Mouse (Mus musculus) layer of hippocampus, postnatal 25 days (tissue): ENCODE measurements around the gene D16Ertd472e. TPM values are rescaled to one million over a fixed set of nuclear protein-coding genes. Genes with fewer than 3 reads are reported as not detected.
"Not testable (repeated sequence)": the region's sequence is repeated elsewhere in the genome, so short reads cannot be mapped to it uniquely, and the experiment has no call there.

Experiments used
- DNase-seq, 2 experiments: peaks; one replicate each; pipeline ENCODE4 v3.0.0; 2022; ENCODE audit warnings: mixed read lengths in 2 of 2, low spot score in 1 of 2; ENCODE audit errors: extremely low spot score in 1 of 2
- total RNA-seq, 2 experiments: library from RNA; stranded (reverse); gene quantifications; 2 replicates each; pipeline ENCODE4 v1.2.3; 2021

The D16Ertd472e gene
- total RNA-seq, 2 experiments from 2014 or later: 11.6 to 12.7 TPM

GRCm38 (mm10) chr16:78502492-78502891 is 74.0 kb downstream of the D16Ertd472e start:
- DNase-seq: no peak

GRCm38 (mm10) chr16:78492696-78493095 is 83.8 kb downstream of the D16Ertd472e start:
- DNase-seq: not testable (repeated sequence)

GRCm38 (mm10) chr16:78490779-78491178 is 85.7 kb downstream of the D16Ertd472e start:
- DNase-seq: no peak

Other genes with a start within 250 kb of the D16Ertd472e start
- gene Btg3, start 199.5 kb downstream of the D16Ertd472e start, total RNA-seq: 10 to 100 TPM; 11.2 to 14.6 TPM